Mouse (Mus musculus): Measurements from ENCODE around the gene Zfp873. TPM values are rescaled to one million over a fixed set of nuclear protein-coding genes. Genes with fewer than 3 reads are reported as not detected.
"Not testable (repeated sequence)": the region's sequence is repeated elsewhere in the genome, so short reads cannot be mapped to it uniquely, and the experiment has no call there.

Gene Zfp873
- polyA plus RNA-seq (2015; fragmentation: Nextera tagmentation; extraction: Ambion mirVana): 11.4 and 12.1 TPM in 2 replicates

DNA sequence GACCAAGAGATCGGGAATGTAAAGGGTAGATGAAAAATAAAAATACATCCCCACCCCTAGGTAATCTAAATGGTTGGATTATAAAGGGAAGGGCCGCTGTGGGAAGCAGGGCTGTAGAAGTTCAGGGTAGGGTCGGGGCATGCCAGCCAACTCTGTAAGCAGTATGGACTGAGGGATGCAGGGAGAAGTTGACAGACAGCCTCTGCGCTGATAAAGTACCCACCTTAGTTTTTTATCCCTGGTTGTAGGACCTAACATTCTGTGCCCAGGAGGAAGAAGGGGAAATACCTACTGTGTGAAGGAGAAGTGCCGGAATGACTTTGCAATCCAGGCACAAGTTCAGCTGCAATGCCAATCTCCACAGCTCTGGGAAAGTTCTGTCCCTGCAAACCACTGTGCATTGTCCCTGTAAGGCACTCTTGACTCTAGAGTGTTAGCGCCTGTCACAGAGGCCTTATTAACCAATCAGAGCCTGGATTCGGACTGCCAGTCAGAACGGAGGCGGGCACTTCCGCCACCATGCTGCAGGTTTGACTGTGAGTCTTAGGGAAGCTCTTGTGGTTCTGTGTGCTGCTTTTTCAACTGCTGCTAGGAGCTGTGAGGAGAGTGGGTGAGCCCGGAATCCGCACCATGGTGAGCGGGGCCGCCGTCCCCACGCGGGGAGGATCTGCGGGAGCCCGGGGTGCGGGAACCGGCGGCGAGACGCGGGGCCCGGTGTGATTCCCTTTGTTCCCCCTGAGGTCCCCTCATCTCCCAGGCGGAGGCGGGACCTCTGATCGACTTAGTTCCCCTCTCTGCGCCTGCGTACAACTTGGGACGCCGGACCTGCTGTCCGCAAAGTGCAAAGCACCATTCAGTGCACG lies at the start of gene Zfp873:
Gene Zfp873, plus strand, starts transcription at position 527 of the 863 bp plus-strand sequence.
- H3K9ac ChIP-seq: peak within 1 kb of the TSS; percentile 75
- no peaks in the 10 kb centered on the region for H3K27me3 ChIP-seq
- WGBS: 9% methylated on average over 35 of the region's 35 CpGs
- ATAC-seq (ENCODE audit: insufficient number of reproducible peaks, low FRiP score, low TSS enrichment, low read depth): peak; percentile 99
- H3K4me2 ChIP-seq (replicated peaks): peak within 1 kb of the TSS; percentile 47
- H3K27ac ChIP-seq (replicated peaks): peak within 1 kb of the TSS; percentile 95
- H3K36me3 ChIP-seq: peaks cover 12% of the 10 kb centered on the region
- peaks cover 4% of the 10 kb centered on the region; the same call in 1 of the 2 replicates for H3K4me1 ChIP-seq
- H3K9me3 ChIP-seq (replicated peaks): peaks cover 34% of the 10 kb centered on the region
- peak within 1 kb of the TSS; percentile 74 for H3K4me3 ChIP-seq (replicated peaks)

- H3K27me3 ChIP-seq; H3K9ac ChIP-seq; H3K4me2 ChIP-seq (replicated peaks); H3K4me1 ChIP-seq; ATAC-seq (ENCODE audit: insufficient number of reproducible peaks, low FRiP score, low TSS enrichment, low read depth); H3K27ac ChIP-seq (replicated peaks); H3K4me3 ChIP-seq (replicated peaks): not testable (repeated sequence)
- Histone ChIP-seq H3K9me3 (replicated peaks) (0 out of 2 replicates have a peak, but pooled peaks cover 16% of the 10 kb centered on the region), H3K36me3 (peaks cover 17% of the 10 kb centered on the region)
- WGBS: 88% methylated on average over 1 of the region's 1 CpGs
These were observed 44.7 kb upstream of the Zfp873 start for GRCm38 (mm10) chr10:82003209-82003608.

- 63% methylated on average over 2 of the region's 2 CpGs for WGBS
- not testable (repeated sequence) for H3K4me3 ChIP-seq (replicated peaks); H3K4me1 ChIP-seq; H3K9ac ChIP-seq; H3K27ac ChIP-seq (replicated peaks); H3K4me2 ChIP-seq (replicated peaks); ATAC-seq (ENCODE audit: insufficient number of reproducible peaks, low FRiP score, low TSS enrichment, low read depth); H3K27me3 ChIP-seq
- 0 out of 2 replicates have a peak, but pooled peaks cover 16% of the 10 kb centered on the region for H3K9me3 ChIP-seq (replicated peaks)
- peaks cover 11% of the 10 kb centered on the region for H3K36me3 ChIP-seq
These were observed 43.1 kb upstream of the Zfp873 start for GRCm38 (mm10) chr10:82004822-82005221.

- no peak for ATAC-seq (ENCODE audit: insufficient number of reproducible peaks, low FRiP score, low TSS enrichment, low read depth)
- Histone ChIP-seq H3K36me3 (no peaks in the 10 kb centered on the region), H3K4me1 (no peaks in the 10 kb centered on the region), H3K9ac (no peak overlapping the region), H3K4me3 (replicated peaks) (no peak overlapping the region), H3K9me3 (replicated peaks) (0 out of 2 replicates have a peak, but pooled peaks cover 6% of the 10 kb centered on the region), H3K4me2 (replicated peaks) (no peak overlapping the region), H3K27ac (replicated peaks) (no peak overlapping the region), H3K27me3 (no peaks in the 10 kb centered on the region)
- WGBS: 72% methylated on average over 2 of the region's 2 CpGs
These were observed 5.7 kb upstream of the Zfp873 start for GRCm38 (mm10) chr10:82042191-82042590.

- peaks cover 22% of the 10 kb centered on the region for H3K9me3 ChIP-seq (replicated peaks)
- peaks cover 3% of the 10 kb centered on the region; the same call in 1 of the 2 replicates for H3K36me3 ChIP-seq
- no peak overlapping the region for H3K4me3 ChIP-seq (replicated peaks)
- H3K4me1 ChIP-seq: peaks cover 4% of the 10 kb centered on the region; the same call in 1 of the 2 replicates
- H3K4me2 ChIP-seq (replicated peaks): no peak overlapping the region
- no peak for ATAC-seq (ENCODE audit: insufficient number of reproducible peaks, low FRiP score, low TSS enrichment, low read depth)
- no peaks in the 10 kb centered on the region for H3K27me3 ChIP-seq
- WGBS: 81% methylated on average over 3 of the region's 3 CpGs
- no peak overlapping the region for H3K27ac ChIP-seq (replicated peaks)
- H3K9ac ChIP-seq: no peak overlapping the region
These were observed 1.3 kb upstream of the Zfp873 start for GRCm38 (mm10) chr10:82046603-82047002.

DNA sequence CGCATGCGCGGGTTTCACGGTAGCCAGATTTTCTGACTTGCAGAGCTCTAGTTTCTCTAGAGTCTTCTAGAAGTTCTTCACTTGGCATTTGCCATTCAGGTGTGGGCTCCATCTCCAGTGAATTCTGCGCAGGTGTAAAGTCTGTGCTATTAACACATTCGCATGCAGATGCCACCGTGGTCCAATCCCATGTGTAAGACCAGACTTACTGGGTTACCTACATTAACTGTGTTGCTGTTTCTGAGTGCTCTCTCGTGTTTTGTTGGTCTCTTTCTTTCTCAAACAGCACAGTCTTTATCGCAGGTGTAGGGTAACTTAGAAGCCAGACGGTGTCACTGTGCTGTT lies 509 bp downstream of the Zfp873 start:
- not testable (repeated sequence) for ATAC-seq (ENCODE audit: insufficient number of reproducible peaks, low FRiP score, low TSS enrichment, low read depth)
- WGBS: 29% methylated on average over 10 of the region's 10 CpGs

GRCm38 (mm10) chr10:82082728-82083621 lies 35.1 kb downstream of the Zfp873 start, which contains the start of gene BC024063:
Gene BC024063, plus strand, starts transcription at chr10:82083353.
- 18% methylated on average over 42 of the region's 42 CpGs for WGBS
- not testable (repeated sequence) for H3K36me3 ChIP-seq; H3K9me3 ChIP-seq (replicated peaks); H3K4me1 ChIP-seq; H3K27me3 ChIP-seq
- peak within 1 kb of the TSS; percentile 85 for H3K27ac ChIP-seq (replicated peaks)
- H3K4me2 ChIP-seq (replicated peaks): peak within 1 kb of the TSS; percentile 44
- H3K9ac ChIP-seq: peak within 1 kb of the TSS; percentile 37; the same call in 1 of the 2 replicates
- peak within 1 kb of the TSS; percentile 55 for H3K4me3 ChIP-seq (replicated peaks)
- peak; percentile 96 for ATAC-seq (ENCODE audit: insufficient number of reproducible peaks, low FRiP score, low TSS enrichment, low read depth)

More for the DNA sequence above, 509 bp downstream of the Zfp873 start:
- not testable (repeated sequence) for H3K4me1 ChIP-seq, H3K27me3 ChIP-seq
- H3K36me3 ChIP-seq: peaks cover 18% of the 10 kb centered on the region
- H3K4me3 ChIP-seq (replicated peaks): peak overlapping the region; percentile 74
- peak overlapping the region; percentile 75; the same call in 1 of the 2 replicates for H3K9ac ChIP-seq
- peak overlapping the region; percentile 95 for H3K27ac ChIP-seq (replicated peaks)
- peaks cover 40% of the 10 kb centered on the region for H3K9me3 ChIP-seq (replicated peaks)
- peak overlapping the region; percentile 47 for H3K4me2 ChIP-seq (replicated peaks)

DNA sequence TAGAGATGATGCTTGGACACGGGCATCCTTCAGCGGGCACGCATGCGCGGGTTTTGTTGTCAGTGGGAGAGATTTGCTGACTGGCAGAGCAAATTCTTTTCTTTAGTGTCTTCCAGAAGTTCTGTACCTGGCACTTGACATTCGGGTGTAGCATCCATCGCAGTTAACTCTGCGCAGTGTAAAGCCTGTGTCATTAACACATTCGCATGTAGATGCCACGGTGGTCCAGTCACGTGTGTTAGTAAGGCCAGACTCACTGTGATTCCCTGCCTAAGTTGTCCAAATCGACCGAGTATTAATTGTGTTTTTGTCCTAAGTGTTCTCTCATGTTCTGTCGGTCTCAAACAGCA lies 35.7 kb downstream of the Zfp873 start:
- H3K4me1 ChIP-seq; H3K9me3 ChIP-seq (replicated peaks); H3K27me3 ChIP-seq; H3K36me3 ChIP-seq; H3K27ac ChIP-seq (replicated peaks); ATAC-seq (ENCODE audit: insufficient number of reproducible peaks, low FRiP score, low TSS enrichment, low read depth): not testable (repeated sequence)
- Histone ChIP-seq H3K4me2 (replicated peaks) (peak overlapping the region; percentile 44), H3K4me3 (replicated peaks) (peak overlapping the region; percentile 55), H3K9ac (peak overlapping the region; percentile 37; the same call in 1 of the 2 replicates)
- 27% methylated on average over 14 of the region's 14 CpGs for WGBS

Other genes starting within 250 kb of the Zfp873 start
- gene Gm4767, start 235.9 kb upstream of the Zfp873 start, polyA plus RNA-seq (2015; fragmentation: Nextera tagmentation; extraction: Ambion mirVana): 2.6 and 3.0 TPM in 2 replicates
- 7.9 and 8.0 TPM in 2 replicates for gene Gm32687, start 184.2 kb upstream of the Zfp873 start, polyA plus RNA-seq (2015; fragmentation: Nextera tagmentation; extraction: Ambion mirVana)
- gene Zfp781, start 117.6 kb upstream of the Zfp873 start, polyA plus RNA-seq (2015; fragmentation: Nextera tagmentation; extraction: Ambion mirVana): 3.4 and 3.6 TPM in 2 replicates
- gene BC024063, start 35.2 kb downstream of the Zfp873 start, polyA plus RNA-seq (2015; fragmentation: Nextera tagmentation; extraction: Ambion mirVana): 4.3 TPM in 2 replicates
- 5.3 and 5.4 TPM in 2 replicates for gene AU041133, start 79.9 kb downstream of the Zfp873 start, polyA plus RNA-seq (2015; fragmentation: Nextera tagmentation; extraction: Ambion mirVana)
- 15.2 and 15.9 TPM in 2 replicates for gene Zfp938, start 193.2 kb downstream of the Zfp873 start, polyA plus RNA-seq (2015; fragmentation: Nextera tagmentation; extraction: Ambion mirVana)

All from embryonic facial prominence, embryonic 15.5 days (tissue).